Mouse (Mus musculus) right cerebral cortex, postnatal 25 days (tissue): ENCODE results near the gene Rtn4rl2.
A peak's percentile ranks its signal among the peaks of the same experiment; 100 is the strongest.

Source experiments
- DNase-seq: peaks from one replicate; pipeline ENCODE4 v3.0.0; 2022

The Rtn4rl2 gene

DNA sequence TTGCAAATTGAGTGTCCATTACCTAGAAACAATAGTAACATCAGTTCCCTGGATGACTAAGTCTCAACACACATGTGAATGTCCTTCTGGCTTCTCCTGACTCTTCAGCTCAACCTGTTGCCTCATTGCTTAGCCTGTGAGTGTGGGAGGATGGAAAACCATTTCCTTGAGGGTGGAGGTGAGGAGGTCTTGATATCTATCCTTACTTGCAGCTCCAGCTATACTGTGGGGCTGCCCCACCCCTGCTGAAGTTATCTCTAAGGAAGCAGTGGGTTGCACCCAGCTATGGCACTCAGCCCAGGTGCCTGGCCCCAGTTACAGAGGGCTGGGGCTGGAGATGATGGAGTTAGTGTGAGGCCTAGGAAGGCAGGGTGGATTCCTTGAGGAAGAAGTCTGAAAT, 44.6 kb downstream of the Rtn4rl2 start:
- no peak for DNase-seq

DNA sequence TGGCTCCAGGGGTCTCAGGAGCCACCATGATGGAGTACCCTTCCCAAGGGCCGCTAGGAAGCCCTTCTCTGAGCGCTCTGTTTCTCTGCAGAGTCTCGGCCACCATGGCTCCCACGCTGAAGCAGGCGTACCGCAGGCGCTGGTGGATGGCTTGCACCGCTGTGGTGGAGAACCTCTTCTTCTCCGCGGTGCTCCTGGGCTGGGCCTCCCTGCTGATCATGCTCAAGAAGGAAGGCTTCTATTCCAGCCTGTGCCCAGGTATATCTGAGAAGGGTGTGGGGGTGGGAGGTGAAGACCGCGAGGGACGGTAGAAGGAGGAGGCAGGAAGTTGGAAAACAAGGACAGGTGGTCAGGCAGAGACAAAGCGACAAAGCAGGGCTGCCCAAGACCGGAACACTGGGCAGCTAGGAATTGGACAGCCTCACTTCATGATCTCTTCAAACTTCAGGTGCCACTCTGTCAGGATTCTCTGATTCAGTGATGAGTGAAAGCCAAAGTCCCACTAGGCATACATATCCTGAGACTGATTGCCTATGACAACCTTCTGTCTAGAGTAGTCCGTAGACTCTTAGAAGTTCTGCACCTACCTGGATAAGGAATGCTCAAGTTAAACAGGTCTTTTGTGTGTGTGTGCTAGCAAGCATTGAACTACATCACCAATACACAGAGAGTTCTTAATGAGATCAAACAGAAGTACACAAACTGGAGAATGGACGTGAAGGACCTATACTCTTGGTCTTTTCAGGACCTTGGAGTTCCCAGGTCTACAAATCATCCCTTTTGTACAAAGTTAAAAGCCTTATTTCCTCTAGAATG, 45.6 kb downstream of the Rtn4rl2 start:
- DNase-seq, result no peak

GRCm38 (mm10) chr2:84840016-84840747, 46.3 kb downstream of the Rtn4rl2 start:
- peak; percentile 28 for DNase-seq

GRCm38 (mm10) chr2:84838993-84839980, 47.2 kb downstream of the Rtn4rl2 start:
- DNase-seq, result no peak

DNA sequence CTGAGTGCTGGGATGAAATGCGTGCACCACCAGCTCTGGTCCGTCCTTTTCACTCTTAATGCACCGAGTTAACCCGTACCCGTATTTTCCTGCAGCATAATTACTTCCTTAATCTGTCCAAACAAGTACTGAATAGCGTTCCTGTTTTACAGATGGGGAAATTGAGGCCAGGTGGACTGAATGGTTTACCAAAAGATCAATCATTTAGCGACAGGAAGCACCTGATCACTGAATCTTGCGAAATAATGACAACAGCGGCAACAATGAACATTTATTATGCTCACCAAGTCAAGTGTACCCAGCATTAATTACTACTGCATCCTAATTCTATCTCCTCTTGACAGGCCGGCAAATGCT, 47.9 kb downstream of the Rtn4rl2 start, which contains the start of gene Slc43a1:
Gene Slc43a1 (plus strand): TSS at position 258 of the 357 bp plus-strand sequence.
- no peak for DNase-seq

DNA sequence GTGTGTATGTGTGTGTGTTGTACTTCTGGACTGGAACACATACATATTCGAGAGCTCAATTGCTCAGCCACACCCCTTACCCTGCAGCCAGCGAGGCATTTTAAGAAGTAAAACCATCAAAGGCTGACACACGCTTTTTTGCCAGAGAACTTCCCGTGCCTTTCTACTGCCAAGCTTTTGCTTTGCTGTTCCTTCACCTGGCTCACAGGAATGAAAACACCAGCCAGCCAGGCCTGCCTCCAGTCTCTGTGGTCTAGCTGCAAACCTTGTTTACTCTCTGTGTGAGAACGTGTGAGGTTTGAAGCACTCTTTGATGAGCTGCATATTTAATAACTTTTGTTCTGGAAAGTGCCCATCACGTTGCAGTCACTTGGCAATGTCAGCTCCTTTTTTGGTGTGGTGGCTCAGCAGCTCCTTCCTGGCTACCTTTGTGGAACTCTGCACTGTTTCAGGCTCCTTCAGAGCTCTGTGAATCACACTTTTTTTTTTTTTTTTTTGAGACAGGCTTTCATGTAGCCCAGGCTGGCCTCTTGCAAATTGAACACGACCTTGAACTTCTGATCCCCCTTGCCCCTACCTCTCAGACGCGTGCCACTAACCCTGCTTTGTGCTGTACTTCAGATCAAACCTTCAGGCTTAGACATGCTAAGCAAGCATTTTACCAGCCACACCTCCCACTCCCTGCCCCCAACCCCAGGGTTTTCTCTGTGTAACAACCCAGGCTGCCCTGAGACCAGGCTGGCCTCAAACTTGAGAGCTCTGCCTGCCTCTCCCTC, 48.5 kb downstream of the Rtn4rl2 start:
- DNase-seq, result no peak

GRCm38 (mm10) chr2:84837107-84837506, 49.4 kb downstream of the Rtn4rl2 start:
- peak; percentile 26 for DNase-seq

DNA sequence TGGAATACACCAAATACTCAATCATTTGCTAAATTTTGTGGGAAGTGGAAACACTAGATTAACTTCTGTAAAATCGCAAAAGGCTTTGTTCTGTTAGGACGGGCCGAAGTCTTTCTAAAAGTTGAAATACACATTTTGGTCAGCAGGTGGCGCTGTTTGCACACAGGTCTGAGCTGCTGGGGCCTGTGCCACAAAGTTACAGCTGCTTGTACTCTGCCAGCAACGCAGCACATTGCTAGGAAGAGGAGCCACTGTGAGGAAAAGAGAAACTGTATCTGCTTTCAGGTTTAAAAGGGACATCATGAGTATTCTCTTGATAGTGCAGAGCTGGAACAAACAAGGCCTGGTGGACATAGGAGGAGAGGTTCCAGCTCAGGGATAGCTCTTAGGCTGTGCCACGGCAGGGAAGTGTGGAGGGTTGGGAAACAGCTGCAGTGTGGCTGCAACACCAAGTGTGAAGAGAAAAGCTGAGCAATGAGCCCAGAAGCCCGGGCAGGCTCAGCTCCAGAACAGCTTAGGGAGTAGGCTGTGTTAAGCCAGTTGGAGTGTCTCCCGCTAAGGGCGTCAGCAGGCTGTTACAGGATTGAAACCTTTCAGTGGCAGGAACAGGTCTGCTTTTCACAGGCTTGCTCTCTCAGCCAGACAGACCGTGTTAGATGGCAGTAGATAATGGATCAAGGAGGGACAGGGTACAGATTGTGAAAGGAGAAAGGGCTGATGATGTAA, 54.7 kb downstream of the Rtn4rl2 start:
- DNase-seq, result peak; percentile 82

DNA sequence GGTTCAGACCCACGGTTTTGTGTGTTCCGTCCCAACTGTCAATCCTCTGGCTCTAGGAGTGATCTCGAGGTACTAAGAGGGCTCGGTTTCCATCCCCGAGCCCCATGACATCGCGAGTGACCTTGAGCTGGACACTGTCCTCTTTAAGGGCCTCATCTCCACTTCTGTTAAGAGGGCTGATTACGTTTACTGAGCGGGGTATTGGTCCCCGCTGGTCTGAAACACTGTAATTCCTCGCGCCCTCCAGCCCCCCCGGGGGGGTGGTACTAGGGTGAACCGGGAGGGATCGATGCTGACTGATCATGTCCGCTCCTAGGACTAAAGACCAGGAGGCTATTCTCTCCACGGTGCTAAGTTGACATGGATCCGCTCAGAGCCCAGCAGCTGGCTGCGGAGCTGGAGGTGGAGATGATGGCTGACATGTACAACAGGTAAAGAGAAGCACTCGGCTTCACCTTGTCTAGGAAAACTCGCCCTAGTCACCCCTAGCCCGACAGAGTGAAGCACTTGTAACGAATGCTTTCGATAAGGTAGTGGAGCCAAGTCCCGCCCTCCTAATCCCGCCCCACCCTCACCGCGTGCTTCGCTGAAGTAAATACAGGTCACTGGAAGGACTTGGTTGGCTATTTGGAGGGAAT, 59.1 kb downstream of the Rtn4rl2 start:
- no peak for DNase-seq

DNA sequence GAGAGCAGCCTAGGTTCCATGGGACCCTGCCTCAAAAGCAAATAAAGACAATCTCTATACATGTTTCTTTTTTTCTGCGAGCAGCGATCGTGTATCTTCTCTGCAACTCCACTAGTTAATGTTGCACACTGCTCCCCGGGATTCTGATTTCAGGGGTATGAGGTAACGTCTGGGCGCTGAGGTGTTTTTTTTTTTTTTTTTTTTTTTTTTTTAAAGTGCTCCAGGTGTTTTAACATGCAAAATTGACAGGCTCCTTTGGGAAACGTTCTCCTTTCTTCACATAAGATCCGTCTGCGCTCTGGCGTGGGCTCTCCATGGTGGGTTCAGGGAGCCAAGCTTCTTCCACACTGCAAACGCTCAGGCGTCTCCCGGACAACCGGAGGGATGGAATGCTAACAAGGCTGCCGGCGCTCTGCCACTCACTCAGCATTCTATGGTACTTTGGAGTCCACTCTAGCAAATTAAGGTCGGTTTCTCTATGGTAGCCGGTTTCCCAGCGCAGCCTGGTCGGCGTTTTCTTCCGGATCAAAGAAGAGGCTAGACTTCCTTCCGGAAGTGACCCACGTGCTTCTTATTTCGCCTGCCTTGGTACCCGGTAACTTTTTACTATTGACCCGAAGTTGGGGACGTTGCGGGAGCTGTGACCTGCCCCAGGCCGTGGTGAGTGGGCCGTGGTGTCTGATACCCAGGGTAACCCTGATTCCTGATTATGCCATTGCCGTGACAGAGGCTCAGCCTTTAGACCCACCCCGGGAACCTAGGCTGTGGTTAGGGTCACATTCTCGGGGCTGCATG, 59.8 kb downstream of the Rtn4rl2 start, which contains the start of gene Timm10:
Gene Timm10 (plus strand): TSS at position 510 of the 795 bp plus-strand sequence.
- DNase-seq, result peak; percentile 87

DNA sequence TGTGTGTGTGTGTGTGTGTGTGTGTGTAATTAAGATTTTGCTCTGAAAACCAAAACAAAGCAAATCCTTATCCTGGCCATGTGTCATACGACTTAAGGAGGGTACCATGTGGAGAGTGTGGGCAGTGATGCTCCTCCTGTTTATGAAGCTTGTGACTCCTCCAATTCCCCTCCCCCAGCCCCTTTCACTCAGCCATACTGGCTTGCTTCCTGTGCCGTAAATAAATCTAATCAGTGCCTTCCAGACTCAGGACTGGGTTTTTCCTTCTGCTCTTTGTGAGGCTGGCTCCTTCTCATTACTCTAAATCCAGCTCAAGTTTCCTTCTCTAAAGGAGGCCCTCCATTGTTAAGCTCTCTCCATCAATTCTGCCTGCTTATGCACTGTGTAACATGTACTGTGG, 63.3 kb downstream of the Rtn4rl2 start:
- no peak for DNase-seq

DNA sequence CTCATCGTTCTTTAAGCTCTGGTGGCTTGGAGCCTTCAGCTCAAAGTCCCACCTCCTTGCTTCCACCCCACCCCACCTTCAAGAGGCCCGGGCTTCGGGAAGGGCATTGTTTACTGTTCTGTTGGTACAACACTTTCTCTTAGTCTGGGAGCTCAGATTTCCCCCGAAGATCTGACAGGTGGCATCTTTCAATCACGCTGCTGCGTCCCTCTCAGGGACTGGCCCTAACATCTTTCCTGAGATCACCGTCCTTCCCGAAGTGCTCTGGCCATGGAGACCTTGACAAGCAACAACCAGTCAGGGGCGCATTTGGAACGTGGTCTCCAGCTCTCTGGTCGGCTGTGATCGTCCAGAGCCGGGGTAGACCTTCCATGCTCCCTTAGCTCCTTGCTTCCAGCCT, 64.0 kb downstream of the Rtn4rl2 start, which contains the start of gene Smtnl1:
Gene Smtnl1 (minus strand): TSS at position 101 of the 400 bp plus-strand sequence.
- no peak for DNase-seq
